Mouse (Mus musculus) adrenal gland, postnatal 25 days (tissue): ENCODE results near the gene Ints14. TPM values are rescaled to one million over a fixed set of nuclear protein-coding genes. Genes with fewer than 3 reads are reported as not detected.

Experiments used
- DNase-seq: peaks from one replicate; pipeline ENCODE4 v3.0.0; 2021; ENCODE audit warnings: mixed read lengths
- long read RNA-seq: library from polyadenylated mRNA; stranded (forward); transcript quantifications from one replicate; pipeline ENCODE4 v2.0.0, GENCODE M21; 2021
- total RNA-seq: library from RNA; stranded (reverse); gene quantifications from 2 replicates; pipeline ENCODE4 v1.2.3, GENCODE M21; 2021

The Ints14 gene
- 29.8 and 33.7 TPM in 2 replicates for total RNA-seq
- long read RNA-seq, transcript Ints14-202 (13 exons, 2,820 nt) = major isoform, 9 of 22 reads
- long read RNA-seq, partial matches to known transcripts = 11 of 22 reads
- long read RNA-seq, other reads (novel, unspliced or antisense) = 2 of 22 reads

- DNase-seq = peak; percentile 95
Observed at GRCm38 (mm10) chr9:64960117-64960977, at the start of gene Ints14. Gene Ints14, plus strand, starts transcription at chr9:64960905.

- DNase-seq = no peak
Observed at GRCm38 (mm10) chr9:64913406-64913805, 47.3 kb upstream of the Ints14 start.

- no peak for DNase-seq
Observed at GRCm38 (mm10) chr9:64913973-64914372, 46.7 kb upstream of the Ints14 start.

GRCm38 (mm10) chr9:64914629-64915028 lies 46.1 kb upstream of the Ints14 start:
- no peak for DNase-seq

- DNase-seq = no peak
Observed at GRCm38 (mm10) chr9:64918560-64918959, 42.1 kb upstream of the Ints14 start.

GRCm38 (mm10) chr9:64925771-64926170 lies 34.9 kb upstream of the Ints14 start:
- no peak for DNase-seq

- DNase-seq = peak; percentile 76
Observed at GRCm38 (mm10) chr9:64926201-64926991, 34.3 kb upstream of the Ints14 start.

GRCm38 (mm10) chr9:64930256-64930655 lies 30.4 kb upstream of the Ints14 start:
- no peak for DNase-seq

GRCm38 (mm10) chr9:64931751-64932610 lies 28.7 kb upstream of the Ints14 start:
- no peak for DNase-seq

GRCm38 (mm10) chr9:64934015-64934754 lies 26.5 kb upstream of the Ints14 start:
- DNase-seq = peak; percentile 70

GRCm38 (mm10) chr9:64936508-64936907 lies 24.2 kb upstream of the Ints14 start:
- peak; percentile 49 for DNase-seq

- no peak for DNase-seq
Observed at GRCm38 (mm10) chr9:64937491-64937890, 23.2 kb upstream of the Ints14 start.

GRCm38 (mm10) chr9:64938535-64938934 lies 22.2 kb upstream of the Ints14 start:
- no peak for DNase-seq

- no peak for DNase-seq
Observed at GRCm38 (mm10) chr9:64939281-64939680, 21.4 kb upstream of the Ints14 start.

- DNase-seq = no peak
Observed at GRCm38 (mm10) chr9:64939790-64940189, 20.9 kb upstream of the Ints14 start.

- no peak for DNase-seq
Observed at GRCm38 (mm10) chr9:64940731-64941346, 19.9 kb upstream of the Ints14 start.

- no peak for DNase-seq
Observed at GRCm38 (mm10) chr9:64941650-64942049, 19.1 kb upstream of the Ints14 start.

- DNase-seq = no peak
Observed at GRCm38 (mm10) chr9:64943997-64944396, 16.7 kb upstream of the Ints14 start.

- no peak for DNase-seq
Observed at GRCm38 (mm10) chr9:64947483-64948095, 13.1 kb upstream of the Ints14 start.

- DNase-seq = no peak
Observed at GRCm38 (mm10) chr9:64951161-64951657, 9.5 kb upstream of the Ints14 start, which contains the start of gene Slc24a1. Gene Slc24a1, minus strand, starts transcription at chr9:64951607.
